Mouse (Mus musculus) right cerebral cortex, postnatal 36 days (tissue): Measurements from ENCODE around the gene Apoc3.

Source experiments
- DNase-seq, 2 experiments: peaks; one replicate each; pipeline ENCODE4 v3.0.0; 2022; ENCODE audit warnings: low spot score in 2 of 2, mixed read lengths in 1 of 2

Apoc3 gene

DNA sequence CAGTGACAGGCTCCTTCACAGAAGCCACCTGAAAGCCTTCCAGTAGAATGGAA, at the start of gene Apoc3:
TSS of gene Apoc3 (minus strand) at position 41 of the 53 bp plus-strand sequence.
- no peak for DNase-seq

DNA sequence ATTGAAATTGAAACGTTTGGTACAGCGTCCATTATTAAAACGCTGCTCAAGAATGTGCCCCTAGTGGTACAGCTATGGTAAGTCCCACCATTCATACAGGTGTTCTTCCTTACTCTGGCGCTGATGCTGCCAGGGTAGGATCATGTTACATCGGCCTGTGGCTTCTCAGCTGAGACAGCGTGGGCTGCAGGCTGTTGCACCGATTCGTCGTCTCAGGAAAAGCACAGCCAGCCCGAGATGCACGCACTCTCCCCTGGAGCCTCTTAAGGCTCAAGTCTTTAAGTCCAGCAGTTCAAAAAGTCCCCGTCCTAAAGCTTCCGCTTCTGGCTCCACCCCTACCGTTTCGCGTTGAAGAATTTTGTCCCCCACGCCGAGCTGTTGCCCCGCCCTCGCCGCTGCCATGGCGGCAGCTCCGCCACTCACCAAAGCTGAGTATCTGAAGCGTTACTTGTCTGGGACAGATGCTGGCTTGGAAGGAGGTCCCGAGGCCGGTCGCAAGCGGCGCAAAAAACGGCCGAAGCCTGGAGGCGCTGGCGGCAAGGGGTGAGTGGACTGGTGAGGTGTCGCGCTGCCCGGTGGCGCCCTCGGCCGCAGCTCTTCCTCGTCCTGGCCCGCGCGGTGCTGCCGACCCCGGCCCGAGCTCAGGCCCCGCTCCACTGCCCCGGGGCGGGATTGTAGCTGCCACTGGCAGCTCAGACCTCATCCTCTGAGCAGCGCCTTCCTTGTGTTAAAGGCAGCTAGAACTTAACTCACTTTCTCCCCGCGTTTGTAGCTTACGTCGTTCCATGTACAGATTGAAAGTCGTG, 47.4 kb upstream of the Apoc3 start, which contains the start of gene Bud13:
TSS of gene Bud13 (plus strand) at position 378 of the 806 bp plus-strand sequence.
- DNase-seq, result peak; percentile 81 to 86

DNA sequence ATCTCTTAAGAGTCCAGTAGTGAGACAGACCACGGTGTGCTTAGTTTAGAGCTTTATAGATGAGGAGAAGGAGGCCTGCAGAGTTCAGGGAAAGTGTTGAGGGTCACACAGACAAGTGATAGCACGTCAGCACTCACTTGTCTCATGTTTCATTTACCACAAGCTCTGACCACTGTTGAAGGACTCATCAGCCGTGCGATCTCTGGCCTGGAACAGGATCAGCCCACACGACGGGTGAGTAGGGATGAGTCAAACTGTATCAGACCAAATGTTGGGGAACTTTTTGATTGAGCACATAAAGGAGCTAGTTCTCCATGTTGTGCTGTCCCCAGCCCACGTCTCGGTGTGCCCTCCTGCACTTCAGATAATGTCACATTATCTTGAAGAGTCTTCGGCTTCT, 39.1 kb upstream of the Apoc3 start:
- DNase-seq, result no peak

DNA sequence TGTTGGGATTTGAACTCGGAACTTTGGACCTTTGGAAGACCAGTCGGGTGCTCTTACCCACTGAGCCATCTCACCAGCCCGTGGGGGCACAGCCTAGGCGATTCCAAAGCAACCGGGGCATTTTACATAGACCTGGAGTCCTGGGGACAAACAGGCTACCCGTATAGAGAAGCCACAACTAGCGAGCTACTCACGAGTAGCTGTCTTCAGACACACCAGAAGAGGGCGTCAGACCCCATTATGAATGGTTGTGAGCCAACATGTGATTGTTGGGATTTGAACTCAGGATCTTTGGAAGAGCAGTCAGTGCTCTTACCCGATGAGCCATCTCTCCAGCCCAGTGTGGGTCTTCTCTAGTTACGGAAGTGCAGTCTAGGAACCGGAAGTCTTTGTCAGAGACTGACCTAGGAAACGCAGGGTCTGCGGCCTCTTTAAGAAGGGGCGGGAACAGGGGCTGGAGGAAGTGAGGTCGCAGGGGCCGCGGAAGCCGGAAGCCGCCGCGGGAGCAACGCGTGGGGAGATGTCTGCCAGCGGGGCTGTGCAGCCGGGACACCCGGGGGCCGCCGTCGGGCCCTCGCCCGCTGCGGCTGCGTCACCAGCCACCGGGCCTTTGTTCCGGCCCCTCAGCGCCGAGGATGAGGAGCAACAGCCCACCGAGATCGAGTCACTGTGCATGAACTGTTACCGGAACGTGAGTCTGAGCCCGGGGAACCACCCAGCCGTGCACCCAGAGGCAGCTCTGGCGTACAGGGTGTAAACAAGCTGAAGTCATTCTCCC, 37.4 kb upstream of the Apoc3 start, which contains the start of gene Zpr1:
TSS of gene Zpr1 (plus strand) at position 388 of the 778 bp plus-strand sequence.
- peak; percentile 86 to 89 for DNase-seq

DNA sequence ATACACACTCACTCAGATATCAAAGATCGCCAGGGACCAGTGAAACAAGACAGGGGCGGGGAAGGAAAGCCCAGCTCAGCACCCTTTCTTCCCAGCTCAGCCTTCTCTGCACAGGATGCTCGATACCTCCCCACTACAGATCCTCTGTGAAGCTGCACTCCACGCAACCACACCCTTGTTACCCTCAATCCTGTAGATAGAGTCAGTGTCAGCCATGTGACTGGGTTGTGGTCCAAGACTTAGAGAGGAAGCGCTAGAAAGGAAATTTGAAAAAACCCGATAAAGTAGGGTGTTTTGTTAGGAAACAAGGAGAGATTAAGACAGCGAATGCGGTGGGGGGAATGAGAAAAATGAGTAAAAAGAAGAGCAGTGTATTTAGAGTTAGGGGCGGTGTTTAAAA, 36.6 kb upstream of the Apoc3 start:
- DNase-seq, result no peak

DNA sequence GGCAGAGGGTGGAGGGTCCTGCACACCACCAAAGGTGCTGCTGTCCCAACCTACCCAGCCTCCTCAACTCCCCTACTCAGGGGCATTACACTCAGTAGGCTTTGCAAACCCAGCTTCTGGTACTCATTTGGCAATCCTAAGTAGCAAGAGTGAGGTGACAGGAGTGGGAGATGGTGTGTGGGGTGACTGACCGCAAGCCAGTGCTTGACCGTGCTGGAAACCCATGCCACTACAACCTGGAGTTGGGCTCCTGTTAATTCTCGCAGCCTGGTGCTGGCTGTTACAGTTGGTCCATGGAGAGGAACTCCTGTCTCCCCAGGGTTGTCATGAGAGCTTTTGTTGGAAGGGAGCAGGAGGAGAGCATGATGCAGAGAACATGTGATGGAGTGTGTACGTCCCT, 35.3 kb upstream of the Apoc3 start:
- DNase-seq, result no peak

DNA sequence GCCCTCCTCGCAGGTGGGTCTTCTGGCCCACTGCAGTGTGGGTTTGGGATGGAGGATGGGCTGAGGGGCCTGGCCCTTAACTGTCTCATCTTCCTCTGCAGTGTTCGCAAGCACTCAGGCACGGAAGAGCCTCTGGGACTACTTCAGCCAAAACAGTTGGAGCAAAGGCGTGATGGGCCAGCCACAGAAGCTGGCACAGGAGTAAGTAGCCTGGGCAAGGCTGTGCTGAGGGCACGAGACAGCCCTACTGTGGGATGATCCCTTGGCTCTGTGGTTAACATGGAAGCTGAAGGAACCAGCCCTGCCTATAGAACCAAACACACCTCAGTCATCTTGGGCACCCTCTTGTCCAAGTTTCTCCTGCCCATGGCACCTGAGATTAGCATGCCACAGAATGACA, 33.7 kb upstream of the Apoc3 start:
- DNase-seq, result no peak

DNA sequence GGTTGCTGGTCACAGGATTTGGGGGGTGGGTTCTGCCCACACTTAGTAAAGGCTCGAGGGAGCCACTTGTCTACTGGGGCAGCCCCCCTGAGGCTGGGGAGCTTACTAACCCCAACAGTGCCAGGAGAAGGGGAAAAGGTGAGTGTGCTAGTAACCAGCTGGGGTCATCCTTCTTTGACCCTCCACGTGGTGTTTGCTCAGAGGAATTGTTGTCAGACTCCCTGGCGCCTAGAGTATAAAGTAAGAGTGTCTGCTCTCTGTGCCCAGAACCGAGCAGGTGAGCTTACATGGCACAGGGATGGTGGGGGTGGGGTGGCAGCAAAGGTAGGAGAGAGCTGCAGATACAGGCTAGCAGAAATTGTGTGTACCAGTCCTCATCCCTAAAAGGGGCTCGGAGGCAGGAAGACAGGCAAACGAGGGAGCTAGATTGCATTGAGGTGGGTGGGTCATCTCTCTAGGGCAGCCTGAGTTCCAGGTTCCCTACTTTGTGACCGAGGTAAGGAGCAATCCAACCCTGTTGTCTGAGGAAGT, 33.0 kb upstream of the Apoc3 start, which contains the start of gene Apoa5:
TSS of gene Apoa5 (plus strand) at position 291 of the 531 bp plus-strand sequence.
- DNase-seq, result no peak

DNA sequence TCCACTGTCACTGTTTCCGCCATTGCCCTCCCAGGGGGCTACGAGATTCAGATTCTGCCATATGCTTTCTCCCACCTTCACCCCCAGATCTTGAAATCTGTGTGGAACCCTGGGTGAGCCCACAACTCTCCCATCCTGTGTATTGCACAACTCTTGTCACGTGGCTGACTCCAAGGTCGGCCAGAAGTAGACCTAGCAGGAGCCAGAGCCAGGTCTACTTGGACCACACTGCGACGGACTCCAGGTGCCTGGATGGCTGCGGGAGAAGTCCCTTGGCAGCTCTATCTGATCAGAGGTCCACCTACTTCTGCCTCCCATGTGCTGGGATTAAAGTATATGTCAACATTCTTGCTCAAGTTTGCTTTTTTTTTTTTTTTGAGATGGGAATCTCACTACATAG, 25.7 kb upstream of the Apoc3 start:
- DNase-seq, result no peak

DNA sequence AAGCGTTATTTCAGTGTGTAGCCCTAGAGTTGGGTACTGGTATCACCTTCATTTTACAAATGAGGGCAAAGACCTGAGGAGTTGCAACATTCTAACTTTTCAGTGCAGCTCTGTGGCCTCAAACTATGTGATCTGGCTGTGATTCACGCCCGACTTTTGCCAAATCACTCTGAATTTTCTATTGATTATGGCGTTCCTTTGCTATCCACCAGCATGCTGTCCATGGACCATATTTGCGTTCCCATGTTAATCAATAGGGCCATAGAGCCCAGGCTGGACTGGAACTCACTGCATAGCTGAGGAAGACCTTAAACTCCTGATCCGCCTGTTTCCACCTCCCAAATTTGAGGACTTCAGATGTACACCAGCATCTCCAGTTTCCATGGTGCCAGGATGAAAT, 23.7 kb upstream of the Apoc3 start:
- no peak for DNase-seq

DNA sequence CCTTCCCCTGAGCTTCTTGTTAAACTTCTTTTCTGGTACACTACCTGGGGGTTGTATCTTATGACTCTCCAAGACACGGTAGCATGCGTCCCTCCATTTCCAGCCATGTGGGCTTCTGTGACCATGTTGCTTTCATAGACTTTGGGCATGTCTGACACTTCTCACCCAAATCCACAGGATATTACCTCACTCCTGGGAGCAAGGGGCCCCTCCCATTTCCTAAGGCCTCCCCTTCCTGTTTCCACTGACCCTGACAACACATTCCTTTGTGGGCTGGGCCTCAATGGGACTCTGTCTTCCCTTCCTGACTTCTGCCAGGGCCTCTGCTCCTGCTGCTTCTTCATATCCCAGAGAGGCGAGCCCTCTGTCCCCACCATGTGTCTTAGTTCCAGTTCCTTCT, 22.1 kb upstream of the Apoc3 start:
- DNase-seq, result no peak

DNA sequence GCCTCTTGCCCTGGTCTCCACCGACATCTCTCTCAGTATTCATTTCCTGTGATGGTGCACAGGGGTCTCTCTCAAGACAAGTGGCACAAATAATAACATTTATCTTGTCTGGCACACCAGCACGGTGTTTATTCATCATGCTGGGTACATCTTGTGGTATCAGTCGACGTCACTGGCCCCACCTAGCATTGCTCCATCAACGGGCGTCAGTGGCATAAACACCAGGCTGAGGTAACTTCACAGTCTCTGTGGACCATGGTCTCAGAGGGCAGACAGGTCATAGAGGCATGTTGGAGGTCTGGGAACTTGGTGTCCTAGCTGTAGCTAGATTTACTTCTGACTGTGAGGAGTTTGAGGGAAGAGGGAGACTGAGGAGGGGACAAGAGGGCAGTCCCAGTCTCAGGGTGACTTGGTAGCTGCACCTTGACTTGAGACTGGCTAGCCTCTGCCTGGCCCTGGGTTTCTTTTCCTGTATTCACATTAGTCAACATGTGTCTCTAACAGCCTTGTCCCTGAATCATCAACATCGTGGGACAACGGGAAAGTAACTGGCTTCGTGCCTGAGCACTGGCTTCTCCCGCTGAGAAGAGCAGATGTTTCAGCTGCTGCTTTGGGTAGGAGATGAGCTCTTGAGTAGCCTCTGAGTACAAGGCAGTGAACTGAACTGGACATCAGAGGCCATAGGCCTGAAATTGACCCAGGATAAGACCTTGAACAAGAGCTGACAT, 21.4 kb upstream of the Apoc3 start:
- DNase-seq, result no peak

DNA sequence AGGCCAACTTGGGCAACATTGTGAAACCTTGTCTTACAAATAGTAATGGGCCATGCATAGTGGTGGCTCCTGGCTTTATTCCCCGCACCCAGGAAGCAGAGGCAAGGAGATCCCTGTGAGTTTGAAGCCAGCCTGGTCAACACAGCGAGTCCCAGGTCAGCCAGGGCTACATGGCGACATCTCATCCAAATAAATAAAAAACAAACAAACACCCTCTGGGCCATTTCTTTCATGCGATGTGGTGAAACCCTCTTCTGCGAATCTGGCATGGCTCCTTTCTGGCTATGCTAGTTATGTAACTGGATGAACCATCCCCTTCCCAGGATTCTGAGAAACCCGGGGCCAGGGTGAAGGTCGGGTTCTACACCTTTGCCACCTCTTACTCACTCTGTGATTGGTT, 20.7 kb upstream of the Apoc3 start:
- no peak for DNase-seq

DNA sequence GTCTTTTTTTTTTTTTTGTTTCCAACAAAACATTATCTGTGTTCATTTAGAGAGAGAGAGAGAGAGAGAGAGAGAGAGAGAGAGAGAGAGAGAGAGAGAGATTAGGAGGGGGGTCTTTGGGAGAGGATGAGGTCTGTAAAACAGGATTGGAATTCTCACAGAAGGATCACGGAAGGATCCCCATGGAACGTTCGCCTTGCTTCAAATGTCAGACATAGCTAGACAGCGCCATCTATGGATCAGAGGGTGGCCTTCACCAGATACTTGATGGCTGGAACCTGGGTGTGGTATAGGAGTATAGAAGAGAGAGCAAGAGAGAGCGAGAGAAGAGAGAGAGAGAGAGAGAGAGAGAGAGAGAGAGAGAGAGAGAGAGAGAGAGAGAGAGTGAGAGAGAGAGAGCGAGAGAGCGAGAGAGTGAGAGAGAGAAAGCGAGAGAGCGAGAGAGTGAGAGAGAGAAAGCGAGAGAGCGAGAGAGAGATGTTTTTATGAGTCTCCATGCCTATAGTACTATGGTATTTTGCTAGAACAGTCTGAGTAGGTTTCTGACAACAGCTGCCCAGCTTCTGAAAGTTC, 11.4 kb upstream of the Apoc3 start:
- peak; percentile 23 to 33 for DNase-seq

DNA sequence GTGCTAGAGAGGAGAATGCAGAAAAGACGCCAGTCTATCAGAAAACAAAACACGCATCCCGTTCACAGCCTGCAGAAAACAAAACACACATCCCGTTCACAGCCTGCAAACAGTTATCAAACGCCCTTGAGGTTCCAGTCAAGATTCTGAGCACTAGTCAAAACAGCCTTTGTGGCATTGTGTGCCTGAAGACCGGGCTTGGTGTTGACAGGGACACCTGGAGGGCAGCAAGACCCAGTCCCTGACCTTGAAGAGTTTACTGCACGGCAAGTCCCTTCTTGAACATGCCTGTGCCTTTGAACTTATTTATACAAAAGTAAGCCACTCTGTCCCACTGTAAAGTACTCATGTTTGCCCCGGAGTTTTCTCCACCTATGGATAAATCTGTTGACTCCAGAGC, 8.1 kb upstream of the Apoc3 start:
- no peak for DNase-seq

DNA sequence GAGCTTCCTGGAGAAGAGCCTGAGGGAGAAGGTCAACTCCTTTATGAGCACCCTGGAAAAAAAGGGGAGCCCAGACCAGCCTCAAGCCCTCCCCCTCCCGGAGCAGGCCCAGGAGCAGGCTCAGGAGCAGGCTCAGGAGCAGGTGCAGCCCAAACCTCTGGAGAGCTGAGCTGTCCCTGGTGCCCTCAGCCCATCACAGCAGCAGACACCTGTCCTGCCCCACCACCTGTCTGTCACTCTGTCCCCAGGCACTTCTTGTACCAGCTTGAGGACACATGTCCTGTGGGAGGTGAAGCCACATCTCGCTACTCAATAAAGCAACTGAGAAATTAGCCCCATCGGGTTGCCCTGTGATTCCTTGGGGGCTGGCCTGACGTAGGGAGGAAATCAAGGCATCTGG, 7.7 kb upstream of the Apoc3 start:
- no peak for DNase-seq

DNA sequence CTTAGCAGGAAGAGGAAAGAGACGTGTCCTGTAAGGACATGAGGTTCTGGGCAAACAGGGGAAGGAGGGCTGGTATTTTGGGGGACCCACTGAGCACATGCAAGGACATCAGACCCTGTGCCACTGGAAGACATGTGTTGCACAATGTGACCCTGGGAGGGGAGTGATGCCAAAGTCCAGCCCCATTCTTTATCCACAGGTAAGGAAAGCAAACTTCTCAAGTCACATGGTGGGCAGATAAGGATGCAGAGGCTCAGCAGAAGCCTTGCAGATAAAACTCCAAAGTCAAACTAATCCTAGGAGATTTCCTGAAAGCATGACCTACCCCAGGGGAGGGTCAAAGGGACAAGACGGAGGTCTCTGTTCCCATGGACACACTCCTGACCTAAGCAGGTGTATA, 6.4 kb upstream of the Apoc3 start:
- DNase-seq, result no peak

DNA sequence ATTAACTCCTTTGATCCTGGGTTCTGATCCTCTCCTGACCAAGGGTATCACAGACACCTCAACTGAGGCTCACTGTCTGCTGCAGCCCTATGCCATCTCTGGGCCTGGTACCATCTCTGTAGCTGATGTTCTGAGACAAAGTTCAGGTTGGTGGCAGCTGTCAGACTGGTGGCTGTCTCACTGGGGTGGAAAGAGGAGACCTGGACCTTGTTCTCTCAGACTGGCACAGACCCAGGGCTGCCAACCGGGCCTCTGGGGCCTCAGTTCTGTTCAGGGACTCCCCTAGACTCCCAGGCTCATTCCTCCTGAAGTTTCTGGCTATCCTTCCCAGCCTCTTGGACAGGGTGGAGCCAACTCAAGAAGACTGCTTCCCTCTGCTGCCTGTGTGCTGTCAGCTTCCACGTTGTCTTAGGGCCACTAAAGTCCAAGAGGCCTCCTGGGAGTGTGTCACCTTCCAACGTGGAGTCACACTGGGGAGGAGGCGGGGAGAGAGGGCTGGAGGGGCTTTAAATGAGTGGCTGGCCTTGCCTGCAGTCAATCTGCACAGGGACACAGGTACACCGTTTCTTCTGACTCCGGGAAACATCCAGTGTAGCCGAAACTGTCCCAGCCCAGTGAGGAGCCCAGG, 5.2 kb upstream of the Apoc3 start, which contains the start of gene Apoa4:
TSS of gene Apoa4 (plus strand) at position 171 of the 628 bp plus-strand sequence.
- no peak for DNase-seq

DNA sequence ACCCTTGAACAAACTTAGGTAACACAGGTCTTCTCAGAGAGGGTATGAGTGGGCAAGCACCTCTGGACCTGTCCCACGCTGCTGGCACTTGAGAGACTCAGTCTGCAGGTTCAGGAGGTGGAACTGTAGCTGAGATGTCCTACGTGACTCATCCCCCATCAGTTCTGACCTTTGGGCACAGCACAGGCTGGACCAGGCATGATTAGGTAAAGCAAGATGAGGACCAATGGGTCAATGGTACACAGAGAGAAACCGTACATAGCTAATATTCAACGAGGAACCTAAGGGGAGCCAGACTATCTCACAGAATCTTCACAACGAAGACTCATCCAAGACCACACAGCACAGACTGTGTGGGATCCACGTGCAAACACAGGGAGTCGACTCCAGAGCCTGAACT, 3.4 kb upstream of the Apoc3 start:
- DNase-seq, result no peak

DNA sequence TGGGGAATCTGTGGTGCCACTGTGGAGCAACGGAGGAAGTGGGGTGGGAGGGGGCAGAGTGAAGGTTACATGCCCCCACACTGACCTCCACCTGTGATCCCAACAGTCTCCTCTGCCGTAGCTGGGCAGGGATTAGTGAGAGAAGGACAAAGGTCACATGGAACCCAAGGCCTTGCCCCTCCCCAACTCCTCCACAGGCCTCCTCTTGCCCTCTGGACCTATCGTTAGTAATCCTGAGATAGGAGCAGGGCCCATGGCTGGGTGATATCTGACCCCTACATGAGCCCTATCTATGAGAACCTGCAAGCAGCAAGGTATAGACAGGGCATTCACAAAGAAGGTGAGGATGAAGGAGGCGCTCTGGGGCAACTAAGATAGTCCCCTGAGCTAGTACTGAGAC, 213 bp upstream of the Apoc3 start:
- DNase-seq, result no peak

DNA sequence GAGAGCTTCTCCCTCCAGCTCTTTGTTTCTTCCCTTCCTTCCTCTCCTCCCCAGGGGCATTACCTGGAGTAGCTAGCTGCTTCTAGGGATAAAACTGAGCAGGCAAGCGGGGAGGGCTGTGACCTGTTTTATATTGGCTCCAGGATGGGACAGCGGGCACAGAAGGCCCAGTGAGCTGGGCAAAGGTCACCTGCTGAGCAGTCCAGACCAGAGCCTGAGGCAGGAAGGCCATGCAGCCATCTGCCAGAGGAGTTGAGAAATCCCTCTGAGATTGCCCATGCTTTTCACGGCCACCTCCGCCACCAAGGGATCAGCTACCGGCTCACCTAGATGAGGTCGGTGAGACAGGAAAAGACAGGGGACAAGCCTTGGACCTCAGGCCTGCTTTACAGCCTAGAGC, 240 bp downstream of the Apoc3 start:
- no peak for DNase-seq

DNA sequence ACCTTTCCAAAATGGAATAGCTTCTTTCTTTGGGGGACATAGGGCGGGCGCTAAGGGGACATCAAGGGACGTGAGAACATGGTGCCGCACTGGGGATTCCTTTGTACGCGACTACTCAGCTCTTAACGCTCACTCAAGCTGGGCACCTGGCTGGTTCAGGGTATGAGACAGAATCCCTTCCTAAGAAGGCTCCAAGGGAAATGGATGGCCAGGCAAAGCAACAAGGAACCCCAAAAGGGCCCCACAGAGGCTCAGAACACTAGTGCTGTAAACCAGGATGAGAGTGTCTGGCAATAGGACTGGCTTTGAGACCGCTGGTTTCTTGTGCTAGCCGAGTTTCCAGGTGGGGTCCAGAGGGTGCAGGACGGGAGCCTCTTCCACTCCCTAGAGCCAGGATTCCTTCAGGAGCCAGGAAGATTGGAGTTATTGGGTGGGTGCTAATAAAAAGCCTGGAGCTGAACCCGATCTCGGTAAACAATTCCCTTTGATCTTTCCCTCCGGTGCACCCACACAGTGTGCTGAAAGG, 4.9 kb downstream of the Apoc3 start:
- DNase-seq, result no peak
